Mouse (Mus musculus) effector memory CD4-positive, alpha-beta T cell, adult 5 months (primary cell): ENCODE results near the gene Gm14137. TPM values are rescaled to one million over a fixed set of nuclear protein-coding genes. Genes with fewer than 3 reads are reported as not detected.

Experiments
- polyA plus RNA-seq: library from polyadenylated mRNA; unstranded; fragments of 100-300 nt; shearing (Covaris generic); gene quantifications from one replicate; pipeline ENCODE4 v1.2.1, GENCODE M21; 2017

Gene Gm14137
- 0.44 TPM for polyA plus RNA-seq

DNA sequence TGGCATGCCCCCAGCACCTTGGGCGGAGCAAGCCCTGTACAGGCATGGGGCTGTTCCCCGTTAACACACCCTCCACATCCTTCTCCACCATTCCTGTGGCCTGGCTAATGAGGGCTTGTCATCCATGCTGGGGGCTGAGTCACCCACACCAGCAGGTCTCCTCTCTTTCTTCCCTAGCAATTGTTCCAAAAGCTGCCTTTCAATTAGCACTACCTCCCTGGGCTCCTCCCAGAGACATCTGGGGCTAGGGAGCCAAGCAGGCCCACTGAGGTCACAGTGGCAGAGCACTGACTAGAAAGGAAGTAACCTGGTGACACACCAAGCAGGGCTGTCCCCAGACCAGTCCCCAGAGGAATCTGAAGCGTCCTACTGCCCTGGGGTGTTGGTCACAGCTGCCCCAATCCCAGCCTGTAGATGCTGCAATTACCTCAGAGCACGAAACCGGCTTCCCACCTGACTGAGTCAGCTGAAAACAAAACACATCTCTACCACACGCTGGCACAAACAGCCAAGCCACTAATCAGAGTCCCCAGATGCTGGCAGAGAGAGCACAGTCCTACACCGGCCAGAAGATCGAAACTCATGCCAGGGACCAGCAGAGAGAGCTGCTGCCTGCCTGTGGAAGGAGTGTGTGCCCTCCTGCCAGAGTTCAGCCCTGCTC is at the start of gene Gm14137:
Gene Gm14137 (plus strand): TSS at position 519 of the 661 bp plus-strand sequence.

DNA sequence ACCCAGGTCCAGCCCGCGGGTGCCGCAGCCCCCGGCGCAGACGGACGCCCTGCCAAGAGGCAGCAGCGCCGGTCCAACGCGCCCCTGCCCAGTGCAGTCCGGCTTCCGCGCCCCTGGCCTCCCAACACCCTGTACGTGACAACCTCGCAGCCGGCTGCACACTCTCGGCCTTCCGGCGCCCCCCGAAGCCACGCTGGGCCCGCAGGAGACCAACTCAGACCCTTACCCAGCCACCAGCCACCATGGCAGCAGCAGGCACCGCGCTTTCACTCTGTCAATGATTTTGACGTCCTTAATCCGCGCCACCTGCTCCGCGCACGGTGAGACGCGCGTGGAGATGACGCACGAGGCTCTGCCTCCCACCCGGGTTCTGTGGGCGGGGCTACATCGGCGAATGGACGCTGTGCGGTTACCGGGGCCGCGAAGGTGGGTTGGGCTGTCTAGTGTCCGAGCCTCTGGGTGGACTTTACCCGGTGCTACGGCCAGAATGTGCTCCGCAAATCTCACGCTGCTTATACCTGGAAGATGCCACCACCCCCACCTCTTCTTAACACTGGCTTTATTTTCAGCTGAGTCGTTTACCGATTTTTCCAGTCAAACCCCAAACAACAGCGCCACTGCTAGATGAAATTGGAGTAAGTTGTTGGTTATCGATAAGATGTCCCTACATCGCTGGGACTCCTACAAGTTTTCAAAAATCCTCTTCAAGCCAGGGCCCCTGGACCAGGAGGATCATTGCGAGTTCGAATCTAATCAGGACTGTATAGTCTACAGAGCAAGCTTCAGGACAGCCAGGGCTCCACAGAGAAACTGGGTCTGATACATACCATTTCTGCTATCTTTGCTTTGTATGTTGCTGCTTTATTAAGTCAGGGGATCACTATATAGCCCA is 17.4 kb upstream of the Gm14137 start, which contains the start of gene Rmdn3:
Gene Rmdn3 (minus strand): TSS at position 354 of the 892 bp plus-strand sequence.

GRCm38 (mm10) chr2:119166901-119167865 is 7.1 kb upstream of the Gm14137 start, which contains the start of gene Gchfr:
Gene Gchfr (plus strand): TSS chr2:119167773.

GRCm38 (mm10) chr2:119208344-119209175 is 34.3 kb downstream of the Gm14137 start, which contains the start of the genes Zfyve19 and Dnajc17:
Gene Zfyve19 (plus strand): TSS chr2:119208617.
Gene Dnajc17 (minus strand): TSS chr2:119208795.

Other genes with a start within 250 kb of the Gm14137 start
- gene Chst14, start 248.0 kb upstream of the Gm14137 start, polyA plus RNA-seq = 0.47 TPM
- gene Ccdc32, start 145.1 kb upstream of the Gm14137 start, polyA plus RNA-seq = 10.9 TPM
- gene Rpusd2, start 139.7 kb upstream of the Gm14137 start, polyA plus RNA-seq = 2.6 TPM
- gene Knl1, start 127.4 kb upstream of the Gm14137 start, polyA plus RNA-seq = 1.3 TPM
- 3.1 TPM for gene Rad51, start 61.7 kb upstream of the Gm14137 start, polyA plus RNA-seq
- gene Rmdn3, start 17.5 kb upstream of the Gm14137 start, polyA plus RNA-seq = 21.8 TPM
- not detected for gene Gchfr, start 6.7 kb upstream of the Gm14137 start, polyA plus RNA-seq
- gene Zfyve19, start 34.1 kb downstream of the Gm14137 start, polyA plus RNA-seq = 25.3 TPM
- gene Dnajc17, start 34.3 kb downstream of the Gm14137 start, polyA plus RNA-seq = 19.4 TPM
- not detected for gene Ppp1r14d, start 55.4 kb downstream of the Gm14137 start, polyA plus RNA-seq
- gene Spint1, start 62.9 kb downstream of the Gm14137 start, polyA plus RNA-seq = not detected
- not detected for gene Rhov, start 96.8 kb downstream of the Gm14137 start, polyA plus RNA-seq
- gene Vps18, start 114.2 kb downstream of the Gm14137 start, polyA plus RNA-seq = 12.2 TPM
- not detected for gene Dll4, start 151.3 kb downstream of the Gm14137 start, polyA plus RNA-seq
- gene Chac1, start 176.7 kb downstream of the Gm14137 start, polyA plus RNA-seq = not detected